Mouse (Mus musculus) heart, adult 2 months (tissue): ENCODE measurements at regions not wholly inside any gene's neighbourhood (a gene's known extent, or its start where the extent isn't known, plus 50 kb on each side); places are given as distances from the start of the nearest gene placed in this dataset.

ENCODE experiments used
- CTCF ChIP-seq: fragments of 200-600 bp; IDR thresholded peaks from 2 replicates; pipeline ENCODE4 v1.8.1; 2022; ENCODE audit warnings: antibody characterized with exemption, mild to moderate bottlenecking, moderate library complexity
- EP300 ChIP-seq: fragments of 200-500 bp; IDR thresholded peaks from 2 replicates; pipeline ENCODE4 v1.6.1; 2011; ENCODE audit warnings: low read depth, low read length, control low read depth; ENCODE audit not compliant: insufficient read depth
- POLR2A ChIP-seq: fragments of 200-500 bp; IDR thresholded peaks from 2 replicates; pipeline ENCODE4 v1.6.1; 2011; ENCODE audit warnings: mild to moderate bottlenecking, low read depth, low read length, control low read depth; ENCODE audit not compliant: insufficient read depth

GRCm38 (mm10) chr8:5490491-5490890, 385.3 kb upstream of the Slc10a2 start:
- TF ChIP-seq EP300 (no peak), CTCF (no peak), POLR2A (no peak)
